7 mouse cellular contexts compared by ENCODE assay signal in the genomic region with DNA sequence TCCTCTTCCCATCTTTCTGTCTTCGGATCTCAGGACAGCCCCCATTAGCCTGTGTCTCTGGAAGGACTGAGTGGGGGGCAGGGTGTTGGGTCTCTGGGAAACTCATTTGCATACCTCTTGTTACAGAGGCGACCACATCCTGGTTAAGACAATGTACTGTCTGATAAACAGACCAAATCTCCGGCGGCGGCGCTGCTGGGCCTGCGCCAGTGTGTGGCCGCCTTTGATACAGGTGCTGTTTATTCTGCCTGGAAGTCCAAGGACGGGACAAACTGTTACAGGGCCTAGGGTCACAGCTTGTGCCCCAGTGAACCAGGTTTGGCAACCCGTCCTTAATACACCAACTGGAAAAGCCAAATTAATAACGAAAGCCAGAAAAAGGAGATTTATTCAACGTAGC. TPM values are rescaled to one million over a fixed set of nuclear protein-coding genes. Genes with fewer than 3 reads are reported as not detected.
DNase-seq lines count a peak whose midpoint lies in the region; ATAC-seq and TF ChIP-seq lines count a peak whose summit lies in the region.

No protein-coding gene starts in this region.

- TF ChIP-seq RAD21 in MEL (IDR thresholded peaks at IDR 0.05; ENCODE audit: low read depth, low read length): no peak

- TF ChIP-seq EP300 in MEL (IDR thresholded peaks at IDR 0.05; ENCODE audit: low read depth in 1 of 2, low read length in 2 of 2): peak; percentile 58 to 89

- TF ChIP-seq POLR2A in MEL (IDR thresholded peaks at IDR 0.05; ENCODE audit: control insufficient read depth in 1 of 2, insufficient read depth in 1 of 2, low read depth in 1 of 2, low read length in 2 of 2, poor library complexity in 1 of 2): no peak
- TF ChIP-seq POLR2A in cerebellum, adult 2 months (IDR thresholded peaks at IDR 0.05; ENCODE audit: borderline replicate concordance, insufficient read depth, low read length): no peak

- H3K27ac ChIP-seq in MEL (ENCODE audit: control insufficient read depth, low read depth, low read length): peak overlapping the region; percentile 71
- H3K27ac ChIP-seq in cerebellum, adult 2 months (ENCODE audit: insufficient read depth, low read length): no peak overlapping the region
- H3K27ac ChIP-seq in liver, embryonic 13.5 days: peak overlapping the region; percentile 41; the same call in 1 of the 2 replicates

- H3K79me2 ChIP-seq in MEL (ENCODE audit: control insufficient read depth, insufficient read depth, low read length, poor library complexity): no peaks in the 10 kb centered on the region

- ATAC-seq in liver, embryonic 13.5 days (ENCODE audit: low read depth): peak; percentile 79

- no peak overlapping the region; the same call in 1 of the 2 replicates for H3K9ac ChIP-seq in MEL (ENCODE audit: control insufficient read depth, low read depth, low read length, poor library complexity, severe bottlenecking)
- H3K9ac ChIP-seq in liver, embryonic 13.5 days: 0 out of 2 replicates have a peak overlapping the region, but pooled peaks have one; percentile 2

- peak overlapping the region; percentile 48 for H3K4me2 ChIP-seq in liver, embryonic 13.5 days

- H3K4me3 ChIP-seq in MEL (ENCODE audit: control insufficient read depth in 1 of 2, insufficient read depth in 1 of 2, low read depth in 2 of 2, low read length in 2 of 2): peak overlapping the region; percentile 26 to 32
- H3K4me3 ChIP-seq in cerebellum, adult 2 months (replicated peaks; ENCODE audit: insufficient read depth, low read depth, low read length): peak overlapping the region; percentile 46
- H3K4me3 ChIP-seq in liver, embryonic 13.5 days (replicated peaks): peak overlapping the region; percentile 9; the same call in 1 of the 2 replicates

- WGBS in cerebellum, adult 2 months: 6% methylated on average over 12 of the region's 12 CpGs
- under 1% methylated on average over 12 of the region's 12 CpGs for WGBS in liver, embryonic 13.5 days (ENCODE audit: insufficient replicate concordance)

- H3K9me3 ChIP-seq in MEL (replicated peaks; ENCODE audit: insufficient read depth, low read length): no peaks in the 10 kb centered on the region
- no peaks in the 10 kb centered on the region for H3K9me3 ChIP-seq in liver, embryonic 13.5 days (replicated peaks)

- peaks cover 0 to 56% of the 10 kb centered on the region in 2 experiments; a peak in 2 of 4 replicates for H3K36me3 ChIP-seq in MEL (ENCODE audit: control insufficient read depth in 1 of 2, insufficient read depth in 2 of 2, low read length in 2 of 2)
- no peaks in the 10 kb centered on the region for H3K36me3 ChIP-seq in liver, embryonic 13.5 days

- H3K27me3 ChIP-seq in MEL (ENCODE audit: control insufficient read depth in 1 of 2, insufficient read depth in 2 of 2, low read length in 2 of 2): no peaks in the 10 kb centered on the region
- H3K27me3 ChIP-seq in cerebellum, adult 2 months (ENCODE audit: control insufficient read depth, insufficient read depth, low read length): no peaks in the 10 kb centered on the region
- no peaks in the 10 kb centered on the region for H3K27me3 ChIP-seq in liver, embryonic 13.5 days

- peaks cover 30 to 63% of the 10 kb centered on the region in 2 experiments for H3K4me1 ChIP-seq in MEL (ENCODE audit: control insufficient read depth in 1 of 2, insufficient read depth in 2 of 2, low read length in 2 of 2)
- no peaks in the 10 kb centered on the region; the same call in 1 of the 2 replicates for H3K4me1 ChIP-seq in cerebellum, adult 2 months (ENCODE audit: control insufficient read depth, insufficient read depth, low read length)
- peaks cover 66% of the 10 kb centered on the region for H3K4me1 ChIP-seq in liver, embryonic 13.5 days (replicated peaks)

- DNase-seq in MEL (ENCODE audit: low read depth, low spot score): peak; percentile 81
- peak; percentile 32 to 38 for DNase-seq in cerebellum, adult 2 months
- DNase-seq in gastrocnemius, postnatal 25 days: peak; percentile 65
- peak; percentile 70 for DNase-seq in induced T-regulatory cell, adult 2 months (ENCODE audit: low read depth)
- DNase-seq in liver, embryonic 13.5 days: no peak
- DNase-seq in natural killer cell, adult 2 months (ENCODE audit: low spot score in 2 of 2): peak; percentile 35 to 53
- DNase-seq in urinary bladder, adult 18-20 months (ENCODE audit: low spot score in 2 of 2): no peak

- no peak for TF ChIP-seq CTCF in MEL (IDR thresholded peaks at IDR 0.05 in 2 of 3, conservative IDR thresholded peaks at IDR 0.05 in 1 of 3; ENCODE audit: control insufficient read depth in 1 of 3, insufficient read depth in 1 of 3, low read depth in 2 of 3, low read length in 3 of 3, poor library complexity in 1 of 3, severe bottlenecking in 1 of 3)
- TF ChIP-seq CTCF in cerebellum, adult 2 months (IDR thresholded peaks at IDR 0.05; ENCODE audit: borderline replicate concordance, insufficient read depth, low read depth, low read length): no peak

TF ChIP-seq in MEL, 35 proteins besides CTCF, POLR2A, EP300 and RAD21:
- TF ChIP-seq MAFK (IDR thresholded peaks at IDR 0.05; ENCODE audit: borderline replicate concordance, low read depth, low read length) (no peak), TAL1 (IDR thresholded peaks at IDR 0.05; ENCODE audit: low read length) (peak; percentile 87), GATA1 (IDR thresholded peaks at IDR 0.05; ENCODE audit: low read depth, low read length) (peak; percentile 84), CHD1 (IDR thresholded peaks at IDR 0.05; ENCODE audit: low read depth, low read length) (no peak), POLR2AphosphoS2 (IDR thresholded peaks at IDR 0.05; ENCODE audit: low read length) (no peak), JUND (IDR thresholded peaks at IDR 0.05; ENCODE audit: low read depth, low read length) (no peak), ETS1 (IDR thresholded peaks at IDR 0.05; ENCODE audit: low read depth, low read length) (peak; percentile 90), RCOR1 (IDR thresholded peaks at IDR 0.05; ENCODE audit: low read depth, low read length) (peak; percentile 86), BHLHE40 (IDR thresholded peaks at IDR 0.05; ENCODE audit: borderline replicate concordance, low read depth, low read length) (peak; percentile 10; the same call in 1 of the 2 replicates), SIN3A (IDR thresholded peaks at IDR 0.05; ENCODE audit: low read length) (no peak), ZKSCAN1 (IDR thresholded peaks at IDR 0.05; ENCODE audit: low read depth, low read length) (no peak), MXI1 (IDR thresholded peaks at IDR 0.05; ENCODE audit: low read depth, low read length) (no peak), MYC (IDR thresholded peaks at IDR 0.05; ENCODE audit: low read depth, low read length) (no peak), ELF1 (IDR thresholded peaks at IDR 0.05; ENCODE audit: low read depth, low read length) (0 out of 2 replicates have a peak, but pooled peaks have one; percentile 22), USF2 (IDR thresholded peaks at IDR 0.05; ENCODE audit: borderline replicate concordance in 1 of 2, insufficient read depth in 1 of 2, low read depth in 1 of 2, low read length in 2 of 2) (no peak), ZNF384 (IDR thresholded peaks at IDR 0.05; ENCODE audit: low read depth, low read length) (no peak), UBTF (IDR thresholded peaks at IDR 0.05; ENCODE audit: borderline replicate concordance, insufficient read depth, low read depth, low read length) (no peak), SMC3 (IDR thresholded peaks at IDR 0.05; ENCODE audit: low read depth, low read length) (no peak), TCF12 (IDR thresholded peaks at IDR 0.05; ENCODE audit: low read depth, low read length) (peak; percentile 91), NRF1 (IDR thresholded peaks at IDR 0.05; ENCODE audit: insufficient read depth, low read depth, low read length, poor library complexity, severe bottlenecking) (peak; percentile 54; the same call in 1 of the 2 replicates), MAZ (IDR thresholded peaks at IDR 0.05; ENCODE audit: low read depth, low read length) (no peak), ZC3H11A (IDR thresholded peaks at IDR 0.05; ENCODE audit: low read depth, low read length) (no peak), CHD2 (IDR thresholded peaks at IDR 0.05; ENCODE audit: low read length) (no peak)
TF ChIP-seq in MEL: peak in this region for 8.

RNA-seq across cellular contexts. Expression of a gene that starts 33.8 kb away (rescaled TPM):
- total RNA-seq in MEL (2012; rRNA removed): 107 and 147 TPM in 2 replicates
- polyA plus RNA-seq in MEL (2012; ENCODE audit: insufficient read depth in 1 of 2, insufficient read length in 2 of 2, low read depth in 1 of 2, low replicate concordance in 2 of 2, missing spikeins in 1 of 2): 1 to 10 TPM in 1 of 2 experiments, not detected in 1; 1.0 TPM
- 17.5 and 18.4 TPM in 2 replicates for polyA plus RNA-seq in cerebellum, adult 2 months (2012; rRNA removed)
- total RNA-seq in gastrocnemius, postnatal 25 days (2021): under 1 TPM in 1 of 2 experiments, not detected in 1; 0.18 TPM
- polyA plus RNA-seq in liver, embryonic 13.5 days (2015; fragmentation: Nextera tagmentation; extraction: Ambion mirVana): 2.6 and 2.7 TPM in 2 replicates

Comparison
In these comparisons a context has a peak if more than half of its experiments do, and no peak if none do; other contexts are left out.
1. DNase-seq: peak in MEL (single experiment), cerebellum, adult 2 months (2 of 2), gastrocnemius, postnatal 25 days (single experiment), induced T-regulatory cell, adult 2 months (single experiment) and natural killer cell, adult 2 months (2 of 2); none in liver, embryonic 13.5 days (single experiment) and urinary bladder, adult 18-20 months (0 of 2).
2. Peak in every context shown above with its lines, with median percentiles within 50 percentile points of each other: H3K4me3 ChIP-seq.